Mouse (Mus musculus) liver, adult 2 months (tissue): ENCODE data around the gene Tmco1.

Source experiments
- CTCF ChIP-seq: fragments of 200-500 bp; IDR thresholded peaks from 2 replicates; pipeline ENCODE4 v1.5.1; 2011; ENCODE audit warnings: low read depth, low read length, control low read depth
- POLR2A ChIP-seq: fragments of 200-500 bp; IDR thresholded peaks from 2 replicates; pipeline ENCODE4 v1.6.1; 2011; ENCODE audit warnings: low read length, control low read depth; ENCODE audit not compliant: insufficient read depth; ENCODE audit errors: extremely low read depth

DNA sequence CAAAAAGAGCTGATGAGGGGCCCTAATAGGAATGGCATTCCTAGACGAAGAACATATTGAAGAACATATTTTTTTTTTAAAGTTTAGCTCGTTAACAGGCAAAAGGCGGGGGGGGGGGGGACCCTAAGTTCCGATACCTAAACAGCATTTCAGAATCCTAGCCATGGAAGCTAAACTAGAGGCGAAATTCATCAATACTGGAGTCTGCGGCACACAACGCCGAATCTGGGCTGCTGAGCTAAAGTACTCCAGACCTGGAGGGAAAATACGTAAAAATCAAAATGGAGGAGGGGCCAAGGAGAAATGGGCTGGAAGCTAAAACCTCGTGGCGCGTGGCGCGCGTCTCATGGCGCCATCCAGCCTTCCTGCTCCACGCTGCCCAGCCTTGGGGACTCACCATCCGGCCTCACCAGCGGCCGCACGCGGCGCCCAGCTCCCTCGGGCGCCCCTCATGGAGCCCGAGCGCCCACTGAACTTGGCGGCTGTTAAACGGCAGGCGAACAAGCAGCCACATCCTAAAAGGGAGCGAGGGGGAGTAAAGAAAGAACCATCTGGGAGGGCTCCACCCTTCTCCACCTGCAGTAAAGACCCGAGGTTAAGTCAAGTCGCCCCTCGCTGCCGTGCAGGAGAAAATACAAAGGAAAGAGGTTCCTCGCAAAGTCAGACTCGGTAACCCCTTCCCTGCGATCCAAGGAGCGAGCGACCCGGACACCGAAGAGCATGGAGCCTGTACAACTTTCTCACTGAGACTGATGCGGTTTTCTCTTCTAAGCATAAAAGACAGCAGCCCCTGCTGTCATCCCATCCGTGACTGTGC lies 24.5 kb upstream of the Tmco1 start:
- TF ChIP-seq CTCF (no peak), POLR2A (no peak)
